Mouse (Mus musculus): ENCODE data around the gene Gm42906. TPM values are rescaled to one million over a fixed set of nuclear protein-coding genes. Genes with fewer than 3 reads are reported as not detected.

Gene Gm42906
- polyA plus RNA-seq, 1 experiment from 2014 or later, result not detected

DNA sequence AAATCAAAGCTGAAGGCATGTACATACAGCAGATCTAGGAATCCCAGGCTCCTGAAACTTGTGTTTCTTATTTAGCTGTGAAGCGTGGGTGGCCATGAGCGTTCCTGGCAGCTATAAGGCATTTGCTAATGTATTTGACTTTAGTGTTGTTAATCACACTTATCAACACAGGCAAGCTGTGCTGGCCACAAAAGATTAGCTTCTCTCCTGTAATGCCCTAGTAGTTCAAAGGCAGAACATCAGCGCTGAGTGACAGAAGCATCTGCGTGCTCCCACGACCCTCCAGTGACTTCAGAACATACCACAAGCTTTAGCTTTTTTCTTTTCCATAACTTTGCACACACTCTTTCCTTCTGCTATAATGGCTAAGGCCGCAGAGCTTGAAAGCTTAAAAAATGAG lies 292.0 kb downstream of the Gm42906 start:
- H3K36me3 ChIP-seq (ENCODE audit: control insufficient read depth, insufficient read depth, low read length), result no peaks in the 10 kb centered on the region
- H3K4me1 ChIP-seq (ENCODE audit: control insufficient read depth, insufficient read depth, low read length), result no peaks in the 10 kb centered on the region
- H3K4me3 ChIP-seq (ENCODE audit: low read depth, low read length), result no peak overlapping the region
- no peaks in the 10 kb centered on the region for H3K9me3 ChIP-seq (ENCODE audit: control insufficient read depth, low read length)
- 76% methylated on average over 6 of the region's 6 CpGs for WGBS
- H3K27ac ChIP-seq (ENCODE audit: low read depth, low read length), result no peak overlapping the region
- ATAC-seq (ENCODE audit: low read depth), result no peak
- H3K27me3 ChIP-seq (ENCODE audit: control insufficient read depth, insufficient read depth, low read length), result no peaks in the 10 kb centered on the region
- H3K9ac ChIP-seq (replicated peaks; ENCODE audit: low read depth, low read length), result no peak overlapping the region
- H3K4me2 ChIP-seq (ENCODE audit: low read depth, low read length), result no peak overlapping the region

DNA sequence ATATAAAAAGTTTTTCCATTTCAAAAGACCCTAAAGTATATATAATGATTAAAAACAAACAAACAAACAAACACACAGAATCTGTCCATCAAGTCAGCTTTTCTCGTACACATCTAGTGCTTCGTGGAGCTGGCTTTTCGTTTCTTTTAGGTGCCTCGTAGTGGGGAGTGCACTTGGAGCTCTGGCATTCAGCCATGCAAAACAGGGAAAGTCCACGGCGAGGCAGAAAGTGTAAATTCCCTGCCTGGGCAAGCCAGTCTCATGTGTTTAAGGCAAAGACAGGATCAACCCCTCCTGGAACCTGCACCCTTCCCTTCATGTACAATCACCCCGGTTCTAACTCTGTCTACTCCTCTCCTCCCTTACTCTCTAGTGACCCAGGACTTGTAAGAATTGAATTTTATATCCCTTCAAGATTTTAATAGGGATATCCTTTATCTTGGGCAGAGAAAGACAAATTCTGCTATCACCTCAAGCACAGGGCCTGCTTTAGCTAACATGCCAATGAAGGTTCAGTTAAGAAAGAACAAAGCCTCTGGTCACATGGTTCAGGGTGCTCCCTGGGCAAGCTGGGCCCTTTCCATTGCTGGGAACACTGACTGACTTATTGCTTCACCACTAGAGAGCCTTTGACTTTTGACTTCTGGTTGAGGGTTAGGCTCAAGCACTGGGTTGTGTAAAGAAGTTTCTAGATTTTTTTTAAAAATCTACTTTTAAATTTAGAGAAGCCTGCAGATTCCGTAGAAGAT lies 292.7 kb downstream of the Gm42906 start:
- H3K27me3 ChIP-seq (ENCODE audit: control insufficient read depth, insufficient read depth, low read length), result no peaks in the 10 kb centered on the region
- no peaks in the 10 kb centered on the region for H3K4me1 ChIP-seq (ENCODE audit: control insufficient read depth, insufficient read depth, low read length)
- ATAC-seq (ENCODE audit: low read depth), result no peak
- H3K27ac ChIP-seq (ENCODE audit: low read depth, low read length), result no peak overlapping the region
- no peak overlapping the region for H3K9ac ChIP-seq (replicated peaks; ENCODE audit: low read depth, low read length)
- no peak overlapping the region for H3K4me2 ChIP-seq (ENCODE audit: low read depth, low read length)
- 79% methylated on average over 8 of the region's 8 CpGs for WGBS
- no peak overlapping the region for H3K4me3 ChIP-seq (ENCODE audit: low read depth, low read length)
- H3K36me3 ChIP-seq (ENCODE audit: control insufficient read depth, insufficient read depth, low read length), result no peaks in the 10 kb centered on the region
- no peaks in the 10 kb centered on the region for H3K9me3 ChIP-seq (ENCODE audit: control insufficient read depth, low read length)

DNA sequence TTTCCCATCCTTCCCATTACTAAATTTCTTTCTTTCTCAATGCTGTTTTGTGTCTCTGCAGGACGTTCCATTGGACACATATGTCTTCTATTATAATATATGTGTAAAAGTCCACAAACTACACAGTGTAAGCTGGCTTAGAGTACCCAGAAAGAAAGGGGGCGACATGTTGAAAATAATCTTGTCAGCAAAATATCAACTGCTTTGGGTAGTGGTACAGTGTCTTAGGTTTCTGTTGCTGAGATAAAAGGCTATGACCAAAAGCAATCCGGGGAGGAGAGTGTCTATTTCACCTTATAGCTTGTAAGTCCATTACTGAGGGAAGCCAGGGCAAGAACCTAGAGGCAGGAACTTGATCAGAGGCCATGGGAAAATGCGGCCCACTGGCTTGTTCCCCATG lies 293.8 kb downstream of the Gm42906 start:
- H3K27ac ChIP-seq (ENCODE audit: low read depth, low read length), result no peak overlapping the region
- no peak overlapping the region for H3K4me2 ChIP-seq (ENCODE audit: low read depth, low read length)
- H3K4me1 ChIP-seq (ENCODE audit: control insufficient read depth, insufficient read depth, low read length), result no peaks in the 10 kb centered on the region
- no peak for ATAC-seq (ENCODE audit: low read depth)
- no peaks in the 10 kb centered on the region for H3K27me3 ChIP-seq (ENCODE audit: control insufficient read depth, insufficient read depth, low read length)
- H3K9ac ChIP-seq (replicated peaks; ENCODE audit: low read depth, low read length), result no peak overlapping the region
- whole genome bisulfite sequencing, result 90% methylated on average over 4 of the region's 4 CpGs
- no peak overlapping the region for H3K4me3 ChIP-seq (ENCODE audit: low read depth, low read length)
- no peaks in the 10 kb centered on the region for H3K36me3 ChIP-seq (ENCODE audit: control insufficient read depth, insufficient read depth, low read length)
- H3K9me3 ChIP-seq (ENCODE audit: control insufficient read depth, low read length), result no peaks in the 10 kb centered on the region

DNA sequence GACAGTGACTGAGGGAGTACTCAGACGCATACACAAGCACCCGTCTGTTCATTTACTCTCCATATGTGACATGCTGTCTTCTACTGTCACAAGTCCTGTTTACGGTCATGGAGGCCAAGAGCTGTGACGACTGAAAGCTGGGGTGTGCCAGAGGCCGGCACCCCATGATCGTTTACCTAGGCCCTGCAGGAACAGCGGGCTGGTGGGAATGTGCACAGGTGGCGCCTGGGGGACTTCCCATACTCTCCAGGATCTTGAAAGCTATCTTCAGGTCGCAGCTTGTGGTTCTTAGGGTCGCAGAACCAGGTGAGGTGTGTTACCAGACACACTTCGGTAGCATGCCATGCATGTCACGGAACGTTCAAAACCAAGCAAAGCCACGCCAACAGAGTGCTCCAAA lies 294.2 kb downstream of the Gm42906 start:
- H3K4me2 ChIP-seq (ENCODE audit: low read depth, low read length), result no peak overlapping the region
- no peaks in the 10 kb centered on the region for H3K4me1 ChIP-seq (ENCODE audit: control insufficient read depth, insufficient read depth, low read length)
- H3K9me3 ChIP-seq (ENCODE audit: control insufficient read depth, low read length), result no peaks in the 10 kb centered on the region
- no peak overlapping the region for H3K4me3 ChIP-seq (ENCODE audit: low read depth, low read length)
- H3K36me3 ChIP-seq (ENCODE audit: control insufficient read depth, insufficient read depth, low read length), result no peaks in the 10 kb centered on the region
- ATAC-seq (ENCODE audit: low read depth), result no peak
- 93% methylated on average over 14 of the region's 14 CpGs for WGBS
- H3K27ac ChIP-seq (ENCODE audit: low read depth, low read length), result no peak overlapping the region
- H3K9ac ChIP-seq (replicated peaks; ENCODE audit: low read depth, low read length), result no peak overlapping the region
- H3K27me3 ChIP-seq (ENCODE audit: control insufficient read depth, insufficient read depth, low read length), result no peaks in the 10 kb centered on the region

DNA sequence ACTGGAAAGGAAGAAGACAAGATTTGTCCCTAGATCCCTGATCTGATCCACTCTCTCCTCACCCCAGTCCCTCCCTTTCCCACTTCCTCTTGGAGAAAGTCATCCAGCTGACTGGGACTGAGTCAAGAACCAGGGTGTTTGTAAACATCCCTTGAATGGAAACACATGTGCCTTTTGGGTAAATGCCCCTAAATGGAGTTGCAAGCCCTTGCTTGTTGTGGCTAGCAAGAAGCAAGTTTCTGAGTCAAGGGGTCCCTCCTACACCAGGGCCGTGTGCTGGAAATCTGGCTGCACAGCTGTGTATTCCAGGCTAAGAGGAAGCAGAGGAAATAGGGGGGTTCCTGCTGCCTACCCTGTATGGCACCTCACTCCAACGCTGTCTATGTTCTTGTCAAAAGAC lies 298.2 kb downstream of the Gm42906 start:
- Histone ChIP-seq H3K36me3 (ENCODE audit: control insufficient read depth, insufficient read depth, low read length) (no peaks in the 10 kb centered on the region), H3K27me3 (ENCODE audit: control insufficient read depth, insufficient read depth, low read length) (no peaks in the 10 kb centered on the region), H3K9me3 (ENCODE audit: control insufficient read depth, low read length) (no peaks in the 10 kb centered on the region), H3K27ac (ENCODE audit: low read depth, low read length) (no peak overlapping the region), H3K9ac (replicated peaks; ENCODE audit: low read depth, low read length) (no peak overlapping the region), H3K4me3 (ENCODE audit: low read depth, low read length) (no peak overlapping the region), H3K4me2 (ENCODE audit: low read depth, low read length) (no peak overlapping the region), H3K4me1 (ENCODE audit: control insufficient read depth, insufficient read depth, low read length) (peaks cover 3% of the 10 kb centered on the region; the same call in 1 of the 2 replicates)
- 92% methylated on average over 2 of the region's 2 CpGs for WGBS
- no peak for ATAC-seq (ENCODE audit: low read depth)

DNA sequence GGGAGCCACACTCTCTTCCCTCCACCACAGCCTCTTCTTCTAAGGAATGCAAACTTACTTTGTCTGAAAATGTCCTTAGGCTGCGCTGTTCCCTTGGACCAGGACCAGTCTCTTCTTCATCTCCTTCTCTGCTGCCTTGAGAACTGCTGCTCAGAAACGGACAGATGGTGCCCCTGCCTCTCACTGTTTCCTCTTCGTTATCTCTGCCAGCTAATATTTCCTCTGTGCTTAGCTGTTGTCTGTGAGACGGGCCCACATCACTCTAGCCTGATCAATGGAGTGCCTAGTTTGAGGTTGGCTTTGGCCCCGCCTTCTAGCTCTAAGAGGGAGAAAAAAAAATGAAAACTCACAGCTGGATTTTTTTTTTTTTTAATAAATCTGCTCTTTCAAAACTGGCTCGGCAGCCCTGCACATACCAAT lies 300.7 kb downstream of the Gm42906 start:
- H3K36me3 ChIP-seq (ENCODE audit: control insufficient read depth, insufficient read depth, low read length), result no peaks in the 10 kb centered on the region
- H3K27ac ChIP-seq (ENCODE audit: low read depth, low read length), result no peak overlapping the region
- H3K27me3 ChIP-seq (ENCODE audit: control insufficient read depth, insufficient read depth, low read length), result no peaks in the 10 kb centered on the region
- WGBS, result 64% methylated on average over 6 of the region's 6 CpGs
- H3K9ac ChIP-seq (replicated peaks; ENCODE audit: low read depth, low read length), result no peak overlapping the region
- H3K9me3 ChIP-seq (ENCODE audit: control insufficient read depth, low read length), result no peaks in the 10 kb centered on the region
- no peak overlapping the region for H3K4me2 ChIP-seq (ENCODE audit: low read depth, low read length)
- ATAC-seq (ENCODE audit: low read depth), result no peak
- H3K4me3 ChIP-seq (ENCODE audit: low read depth, low read length), result no peak overlapping the region
- peaks cover 3% of the 10 kb centered on the region; the same call in 1 of the 2 replicates for H3K4me1 ChIP-seq (ENCODE audit: control insufficient read depth, insufficient read depth, low read length)

DNA sequence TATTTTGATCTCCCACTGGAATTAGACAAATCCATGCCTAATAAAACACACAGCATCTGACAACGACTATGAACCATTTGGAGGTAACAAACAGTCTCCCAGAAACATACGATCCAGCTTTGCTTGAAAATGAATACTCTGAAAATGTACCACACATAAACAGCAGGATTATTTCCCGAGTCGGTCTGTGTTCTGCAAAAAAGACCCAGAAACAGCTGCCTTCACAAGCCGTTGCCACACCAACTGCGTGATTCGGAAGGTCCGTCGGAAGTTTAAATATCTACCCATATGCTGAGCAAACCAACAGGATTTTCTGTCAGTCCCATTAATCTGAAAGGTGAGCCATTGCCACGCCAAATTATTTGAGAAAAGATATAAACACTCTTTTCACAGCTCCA lies 301.4 kb downstream of the Gm42906 start:
- Histone ChIP-seq H3K27me3 (ENCODE audit: control insufficient read depth, insufficient read depth, low read length) (no peaks in the 10 kb centered on the region), H3K36me3 (ENCODE audit: control insufficient read depth, insufficient read depth, low read length) (no peaks in the 10 kb centered on the region), H3K4me3 (ENCODE audit: low read depth, low read length) (no peak overlapping the region), H3K4me1 (ENCODE audit: control insufficient read depth, insufficient read depth, low read length) (peaks cover 3% of the 10 kb centered on the region; the same call in 1 of the 2 replicates), H3K27ac (ENCODE audit: low read depth, low read length) (no peak overlapping the region), H3K9ac (replicated peaks; ENCODE audit: low read depth, low read length) (no peak overlapping the region), H3K4me2 (ENCODE audit: low read depth, low read length) (peak overlapping the region; percentile 14; the same call in 1 of the 2 replicates), H3K9me3 (ENCODE audit: control insufficient read depth, low read length) (no peaks in the 10 kb centered on the region)
- 54% methylated on average over 10 of the region's 10 CpGs for WGBS
- no peak for ATAC-seq (ENCODE audit: low read depth)

DNA sequence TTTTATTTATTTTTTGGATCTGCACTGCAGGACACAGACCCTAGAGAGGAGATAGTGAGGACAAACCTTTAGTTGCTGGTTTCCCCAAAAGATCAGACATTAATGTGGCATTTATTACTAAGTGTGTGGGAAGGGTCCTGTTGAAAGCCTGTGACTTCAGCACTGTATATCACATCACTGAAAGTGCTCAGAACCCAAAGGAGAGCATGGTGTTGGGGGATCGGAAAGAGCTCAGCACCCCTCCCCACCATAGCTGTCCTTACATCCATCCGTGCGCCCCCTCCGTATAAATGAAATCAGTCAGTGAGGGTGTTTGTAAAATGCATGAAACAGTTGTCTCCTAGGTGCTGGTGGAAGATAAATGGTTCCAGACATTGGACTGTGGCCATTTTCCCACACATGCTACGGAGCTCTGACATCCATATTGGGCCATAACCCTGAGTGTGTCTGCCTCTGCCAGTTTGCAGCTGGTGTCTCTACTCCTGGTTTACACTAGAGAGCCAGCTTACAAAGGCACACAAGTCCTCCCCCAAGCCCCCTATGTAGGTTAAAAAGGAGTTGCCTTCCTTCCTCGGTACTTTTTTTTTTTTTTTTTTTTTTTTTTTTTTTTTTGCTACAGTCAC lies 301.9 kb downstream of the Gm42906 start:
- Histone ChIP-seq H3K9ac (replicated peaks; ENCODE audit: low read depth, low read length) (no peak overlapping the region), H3K36me3 (ENCODE audit: control insufficient read depth, insufficient read depth, low read length) (no peaks in the 10 kb centered on the region), H3K9me3 (ENCODE audit: control insufficient read depth, low read length) (no peaks in the 10 kb centered on the region), H3K27me3 (ENCODE audit: control insufficient read depth, insufficient read depth, low read length) (no peaks in the 10 kb centered on the region), H3K4me1 (ENCODE audit: control insufficient read depth, insufficient read depth, low read length) (peaks cover 3% of the 10 kb centered on the region; the same call in 1 of the 2 replicates), H3K27ac (ENCODE audit: low read depth, low read length) (no peak overlapping the region; the same call in 1 of the 2 replicates), H3K4me2 (ENCODE audit: low read depth, low read length) (peak overlapping the region; percentile 14; the same call in 1 of the 2 replicates), H3K4me3 (ENCODE audit: low read depth, low read length) (no peak overlapping the region)
- peak; percentile 69; the same call in 1 of the 2 replicates for ATAC-seq (ENCODE audit: low read depth)
- WGBS, result 37% methylated on average over 6 of the region's 6 CpGs

DNA sequence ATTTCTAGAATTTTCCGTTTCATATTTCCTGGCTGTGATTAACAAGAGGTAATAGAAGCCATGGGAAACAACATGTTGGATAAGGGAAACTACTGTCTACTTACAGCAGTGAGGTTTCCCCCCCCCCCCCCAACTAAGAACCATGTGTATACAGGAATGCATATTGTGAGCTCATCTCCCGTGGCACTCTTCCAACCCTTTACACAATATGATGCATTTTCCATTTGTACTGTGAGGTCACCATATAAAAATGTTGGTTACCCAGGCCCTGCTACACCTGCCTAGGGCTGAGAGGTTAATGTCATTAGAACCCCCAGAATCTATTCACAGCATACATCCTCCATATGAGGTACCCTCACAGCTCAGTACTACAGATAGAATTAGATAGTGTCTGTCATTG lies 310.1 kb downstream of the Gm42906 start:
- Histone ChIP-seq H3K4me3 (ENCODE audit: low read depth, low read length) (no peak overlapping the region), H3K4me2 (ENCODE audit: low read depth, low read length) (no peak overlapping the region), H3K9ac (replicated peaks; ENCODE audit: low read depth, low read length) (no peak overlapping the region), H3K27me3 (ENCODE audit: control insufficient read depth, insufficient read depth, low read length) (no peaks in the 10 kb centered on the region), H3K27ac (ENCODE audit: low read depth, low read length) (no peak overlapping the region), H3K36me3 (ENCODE audit: control insufficient read depth, insufficient read depth, low read length) (no peaks in the 10 kb centered on the region), H3K9me3 (ENCODE audit: control insufficient read depth, low read length) (no peaks in the 10 kb centered on the region), H3K4me1 (ENCODE audit: control insufficient read depth, insufficient read depth, low read length) (no peaks in the 10 kb centered on the region)
- 86% methylated on average over 2 of the region's 2 CpGs for WGBS
- no peak for ATAC-seq (ENCODE audit: low read depth)

Data from neural tube, embryonic 14.5 days (tissue).